Mouse (Mus musculus) Muller cell, postnatal 12 days (primary cell): ENCODE measurements at regions not wholly inside any gene's neighbourhood (a gene's known extent, or its start where the extent isn't known, plus 50 kb on each side); places are given as distances from the start of the nearest gene placed in this dataset.

Experiments used
- DNase-seq: peaks from one replicate; pipeline ENCODE4 v3.0.0-alpha.2; 2015; ENCODE audit errors: inconsistent ontology term

GRCm38 (mm10) chr15:68635633-68636032 is 2134.9 kb upstream of the Lrrc6 start:
- DNase-seq, result no peak

GRCm38 (mm10) chr15:68626976-68627375 is 2126.3 kb upstream of the Lrrc6 start:
- no peak for DNase-seq

GRCm38 (mm10) chr15:68624831-68625230 is 2124.1 kb upstream of the Lrrc6 start:
- DNase-seq, result no peak

- no peak for DNase-seq
Observed at GRCm38 (mm10) chr15:68620417-68621214, 2119.9 kb upstream of the Lrrc6 start.

- peak; percentile 96 for DNase-seq
Observed at GRCm38 (mm10) chr15:68606110-68606791, 2105.5 kb upstream of the Lrrc6 start.

- DNase-seq, result no peak
Observed at GRCm38 (mm10) chr15:68605478-68605877, 2104.8 kb upstream of the Lrrc6 start.

GRCm38 (mm10) chr15:68582177-68582576 is 2081.5 kb upstream of the Lrrc6 start:
- DNase-seq, result no peak

GRCm38 (mm10) chr15:68579486-68579885 is 2078.8 kb upstream of the Lrrc6 start:
- DNase-seq, result no peak

- no peak for DNase-seq
Observed at GRCm38 (mm10) chr15:68560654-68561053, 2059.9 kb upstream of the Lrrc6 start.

- no peak for DNase-seq
Observed at GRCm38 (mm10) chr15:68556133-68556532, 2055.4 kb upstream of the Lrrc6 start.

- no peak for DNase-seq
Observed at GRCm38 (mm10) chr15:68536055-68536325, 2035.3 kb upstream of the Lrrc6 start.

GRCm38 (mm10) chr15:68535297-68536054 is 2034.8 kb upstream of the Lrrc6 start:
- no peak for DNase-seq

- DNase-seq, result no peak
Observed at GRCm38 (mm10) chr15:68520759-68521158, 2020.0 kb upstream of the Lrrc6 start.

- no peak for DNase-seq
Observed at GRCm38 (mm10) chr15:68512431-68512830, 2011.7 kb upstream of the Lrrc6 start.

GRCm38 (mm10) chr15:68508190-68508589 is 2007.5 kb upstream of the Lrrc6 start:
- DNase-seq, result peak; percentile 19

GRCm38 (mm10) chr15:68506093-68506492 is 2005.4 kb upstream of the Lrrc6 start:
- no peak for DNase-seq

GRCm38 (mm10) chr15:68496438-68496837 is 1995.7 kb upstream of the Lrrc6 start:
- DNase-seq, result no peak

GRCm38 (mm10) chr15:68484789-68485188 is 1984.1 kb upstream of the Lrrc6 start:
- DNase-seq, result no peak

- no peak for DNase-seq
Observed at GRCm38 (mm10) chr15:68477745-68478144, 1977.0 kb upstream of the Lrrc6 start.

- DNase-seq, result no peak
Observed at GRCm38 (mm10) chr15:68471928-68472327, 1971.2 kb upstream of the Lrrc6 start.

- no peak for DNase-seq
Observed at GRCm38 (mm10) chr15:68462851-68463250, 1962.1 kb upstream of the Lrrc6 start.

GRCm38 (mm10) chr15:68457239-68457638 is 1956.5 kb upstream of the Lrrc6 start:
- no peak for DNase-seq

- DNase-seq, result no peak
Observed at GRCm38 (mm10) chr15:68451971-68452370, 1951.3 kb upstream of the Lrrc6 start.
